Mouse (Mus musculus): ENCODE measurements around the gene Dip2a. TPM values are rescaled to one million over a fixed set of nuclear protein-coding genes. Genes with fewer than 3 reads are reported as not detected.

Dip2a gene
- polyA plus RNA-seq, 1 experiment from 2014 or later = 19.2 TPM

DNA sequence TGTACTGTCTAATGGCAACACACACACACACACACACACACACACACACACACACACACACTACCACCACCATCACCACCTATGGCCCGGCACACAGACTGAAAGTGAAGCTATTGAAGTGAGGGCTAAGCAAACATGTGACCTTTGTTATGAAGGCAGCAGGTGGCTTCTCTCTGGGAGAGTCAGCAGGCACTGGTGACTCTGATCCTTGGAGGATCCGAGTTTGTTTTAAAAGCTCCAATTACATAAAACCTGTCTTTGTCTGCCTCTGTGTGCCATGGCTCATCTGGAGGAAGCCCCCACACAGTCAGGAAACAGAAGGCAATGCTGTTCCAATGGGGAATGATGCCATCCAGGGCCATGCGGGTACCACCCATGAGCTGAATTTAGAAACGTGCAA lies 98.5 kb downstream of the Dip2a start:
- 54% methylated on average over 4 of the region's 4 CpGs for WGBS
- no peak overlapping the region for H3K4me2 ChIP-seq (ENCODE audit: low read length)

DNA sequence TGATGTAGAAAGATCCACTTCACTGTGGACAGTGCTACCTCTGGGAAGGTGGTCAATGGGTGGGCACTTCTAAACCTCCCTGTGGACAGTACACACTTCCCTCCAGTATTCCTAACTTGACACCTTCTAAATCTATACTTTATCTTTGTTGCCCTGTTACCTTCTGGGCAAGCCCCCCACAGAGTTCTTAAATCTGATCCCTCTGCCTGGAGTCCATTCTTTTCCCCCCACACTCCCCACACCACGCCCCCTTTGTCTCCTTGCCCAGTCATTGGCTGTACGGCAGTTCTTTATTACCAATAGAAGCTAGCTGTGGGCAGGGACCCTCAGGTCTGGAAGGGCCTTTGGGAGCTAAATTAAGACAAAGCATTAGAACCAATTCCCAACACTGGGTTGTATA lies 100.0 kb downstream of the Dip2a start:
- H3K4me3 ChIP-seq (ENCODE audit: low read depth, low read length) = no peak overlapping the region
- H3K9me3 ChIP-seq (replicated peaks; ENCODE audit: control insufficient read depth, low read length, poor library complexity, severe bottlenecking) = no peaks in the 10 kb centered on the region
- no peaks in the 10 kb centered on the region for H3K4me1 ChIP-seq (ENCODE audit: control insufficient read depth, insufficient read depth, low read length)
- H3K27me3 ChIP-seq (ENCODE audit: control insufficient read depth, insufficient read depth, low read depth, low read length) = no peaks in the 10 kb centered on the region
- ATAC-seq = no peak
- no peaks in the 10 kb centered on the region for H3K36me3 ChIP-seq (ENCODE audit: control insufficient read depth, insufficient read depth, low read length)
- no peak overlapping the region for H3K27ac ChIP-seq (ENCODE audit: low read length)
- H3K9ac ChIP-seq (ENCODE audit: low read depth, low read length) = no peak overlapping the region
- H3K4me2 ChIP-seq (ENCODE audit: low read length) = no peak overlapping the region
- 71% methylated on average over 2 of the region's 2 CpGs for WGBS

More for the DNA sequence above, 98.5 kb downstream of the Dip2a start:
- ATAC-seq = no peak
- H3K9me3 ChIP-seq (replicated peaks; ENCODE audit: control insufficient read depth, low read length, poor library complexity, severe bottlenecking) = no peaks in the 10 kb centered on the region
- no peaks in the 10 kb centered on the region for H3K36me3 ChIP-seq (ENCODE audit: control insufficient read depth, insufficient read depth, low read length)
- H3K27ac ChIP-seq (ENCODE audit: low read length) = no peak overlapping the region
- H3K9ac ChIP-seq (ENCODE audit: low read depth, low read length) = no peak overlapping the region
- H3K27me3 ChIP-seq (ENCODE audit: control insufficient read depth, insufficient read depth, low read depth, low read length) = no peaks in the 10 kb centered on the region
- H3K4me1 ChIP-seq (ENCODE audit: control insufficient read depth, insufficient read depth, low read length) = no peaks in the 10 kb centered on the region
- no peak overlapping the region for H3K4me3 ChIP-seq (ENCODE audit: low read depth, low read length)

DNA sequence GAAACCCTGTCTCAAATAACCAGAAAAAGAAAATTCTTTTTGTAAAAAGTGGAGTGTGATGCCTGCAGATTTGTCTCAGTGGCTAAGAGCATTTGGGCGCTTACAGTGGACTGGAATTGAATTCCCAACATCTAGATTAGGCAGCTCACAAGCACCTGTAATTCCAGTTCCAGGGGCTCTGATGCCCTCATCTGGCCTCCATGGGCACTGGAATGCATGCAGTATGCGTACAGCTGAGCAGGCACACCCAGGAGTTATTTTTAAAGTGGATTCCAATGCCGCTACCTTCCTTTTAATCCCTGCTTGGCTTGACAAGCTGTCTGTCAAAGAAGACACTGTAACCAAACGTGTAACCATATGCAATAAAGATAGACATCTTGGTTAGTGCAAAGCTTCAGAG lies 105.7 kb downstream of the Dip2a start:
- Histone ChIP-seq H3K9me3 (replicated peaks; ENCODE audit: control insufficient read depth, low read length, poor library complexity, severe bottlenecking) (no peaks in the 10 kb centered on the region), H3K27ac (ENCODE audit: low read length) (no peak overlapping the region), H3K4me3 (ENCODE audit: low read depth, low read length) (no peak overlapping the region), H3K27me3 (ENCODE audit: control insufficient read depth, insufficient read depth, low read depth, low read length) (no peaks in the 10 kb centered on the region), H3K4me1 (ENCODE audit: control insufficient read depth, insufficient read depth, low read length) (peaks cover 21% of the 10 kb centered on the region), H3K9ac (ENCODE audit: low read depth, low read length) (no peak overlapping the region), H3K36me3 (ENCODE audit: control insufficient read depth, insufficient read depth, low read length) (no peaks in the 10 kb centered on the region), H3K4me2 (ENCODE audit: low read length) (no peak overlapping the region)
- WGBS = 66% methylated on average over 4 of the region's 4 CpGs
- no peak for ATAC-seq

DNA sequence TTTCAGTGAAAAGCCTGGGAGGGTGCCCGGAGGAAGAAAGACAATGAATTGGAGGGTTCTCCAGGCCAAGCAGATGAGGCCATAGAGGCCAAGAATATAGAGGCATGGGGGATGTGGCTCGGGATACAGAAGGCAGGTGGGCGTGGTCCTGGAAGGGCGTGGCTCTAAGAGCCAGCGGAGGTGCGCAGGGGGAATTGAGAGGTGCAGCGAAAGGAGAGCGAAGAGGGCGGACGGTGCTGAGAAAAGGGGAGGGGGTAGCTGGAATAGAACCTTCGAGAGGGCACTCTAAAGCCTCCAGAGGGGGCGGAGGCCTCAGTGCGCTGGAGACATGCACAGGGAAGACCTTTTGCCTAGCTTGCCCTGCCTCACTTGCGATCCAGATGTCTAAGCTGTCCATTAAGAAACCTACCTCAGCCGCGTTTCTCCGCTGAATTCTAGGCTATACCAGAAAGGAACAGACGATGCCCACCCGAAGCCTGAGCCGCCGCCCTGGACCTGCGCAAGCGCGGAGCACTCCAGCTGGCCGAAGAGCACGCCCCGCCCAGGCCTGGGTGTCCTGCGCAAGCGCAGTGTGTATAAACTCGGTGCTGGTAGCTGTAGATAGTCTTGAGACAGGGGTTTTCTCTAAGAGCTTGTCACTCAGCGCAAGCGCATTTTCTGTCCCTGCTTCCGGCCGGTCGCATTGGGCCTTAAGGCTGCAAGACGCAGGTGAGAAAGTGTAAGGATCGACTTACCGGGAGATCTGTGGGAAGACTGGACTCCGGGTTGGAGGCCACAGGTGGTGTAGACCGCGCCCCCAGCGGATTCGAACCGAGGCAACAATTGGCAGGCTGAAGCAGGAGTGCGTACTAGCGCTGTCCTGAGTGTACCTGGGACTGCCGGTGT lies 107.5 kb downstream of the Dip2a start, which contains the start of gene Prmt2:
Gene Prmt2, minus strand, starts transcription at position 525 of the 885 bp plus-strand sequence.
- WGBS = under 1% methylated on average over 47 of the region's 47 CpGs

DNA sequence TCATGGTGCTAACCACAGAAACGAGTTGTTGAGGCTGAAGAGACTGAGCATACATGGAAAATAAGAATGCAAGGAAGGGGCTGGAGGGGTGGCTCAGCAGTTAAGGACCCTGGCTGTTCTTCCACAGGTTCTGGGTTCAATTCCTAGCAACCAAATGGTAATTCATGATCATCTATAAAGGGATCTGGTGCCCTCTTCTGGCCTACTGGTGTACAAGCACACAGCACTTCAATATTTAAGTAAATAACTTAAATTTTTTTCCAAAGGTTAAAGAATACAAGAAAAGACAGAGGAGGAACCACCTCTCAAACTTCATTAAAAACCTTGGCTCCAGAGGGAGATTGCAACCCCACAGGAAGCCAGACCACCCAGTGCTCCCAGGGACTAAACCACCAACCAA lies 115.5 kb downstream of the Dip2a start:
- WGBS = 82% methylated on average over 1 of the region's 1 CpGs
- no peak overlapping the region for H3K4me2 ChIP-seq (ENCODE audit: low read length)

More for the DNA sequence above, 107.5 kb downstream of the Dip2a start, which contains the start of gene Prmt2:
- Histone ChIP-seq H3K4me1 (ENCODE audit: control insufficient read depth, insufficient read depth, low read length) (peaks cover 26% of the 10 kb centered on the region), H3K4me2 (ENCODE audit: low read length) (peak within 1 kb of the TSS; percentile 75), H3K27ac (ENCODE audit: low read length) (peak within 1 kb of the TSS; percentile 93), H3K27me3 (ENCODE audit: control insufficient read depth, insufficient read depth, low read depth, low read length) (no peaks in the 10 kb centered on the region), H3K4me3 (ENCODE audit: low read depth, low read length) (peak within 1 kb of the TSS; percentile 57), H3K36me3 (ENCODE audit: control insufficient read depth, insufficient read depth, low read length) (no peaks in the 10 kb centered on the region), H3K9me3 (replicated peaks; ENCODE audit: control insufficient read depth, low read length, poor library complexity, severe bottlenecking) (no peaks in the 10 kb centered on the region), H3K9ac (ENCODE audit: low read depth, low read length) (peak within 1 kb of the TSS; percentile 73)
- ATAC-seq = peak; percentile 98

DNA sequence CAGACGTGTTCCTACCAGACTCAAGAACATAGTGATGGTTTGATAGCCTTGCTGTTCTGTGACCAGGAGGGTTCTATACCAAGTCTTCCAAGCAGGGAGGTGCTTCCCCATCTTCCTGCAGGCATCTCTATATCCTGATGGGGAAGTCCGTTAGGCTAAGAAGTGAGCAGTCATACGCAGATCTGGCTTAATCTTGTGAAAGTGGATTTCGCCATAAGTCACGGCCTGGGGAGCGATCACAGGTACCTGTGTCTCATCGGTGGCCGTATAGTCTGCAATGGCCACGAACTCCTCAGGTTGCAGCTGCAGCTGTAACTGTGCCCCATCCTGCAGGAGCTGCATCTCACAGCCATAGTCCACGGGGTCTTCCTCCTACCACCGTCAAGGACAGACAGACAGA lies 119.1 kb downstream of the Dip2a start:
- peaks cover 35% of the 10 kb centered on the region for H3K36me3 ChIP-seq (ENCODE audit: control insufficient read depth, insufficient read depth, low read length)
- H3K27me3 ChIP-seq (ENCODE audit: control insufficient read depth, insufficient read depth, low read depth, low read length) = no peaks in the 10 kb centered on the region
- no peak overlapping the region for H3K4me2 ChIP-seq (ENCODE audit: low read length)
- H3K27ac ChIP-seq (ENCODE audit: low read length) = no peak overlapping the region
- no peak for ATAC-seq
- no peaks in the 10 kb centered on the region for H3K4me1 ChIP-seq (ENCODE audit: control insufficient read depth, insufficient read depth, low read length)
- H3K9ac ChIP-seq (ENCODE audit: low read depth, low read length) = no peak overlapping the region
- H3K4me3 ChIP-seq (ENCODE audit: low read depth, low read length) = no peak overlapping the region
- WGBS = 93% methylated on average over 11 of the region's 11 CpGs
- H3K9me3 ChIP-seq (replicated peaks; ENCODE audit: control insufficient read depth, low read length, poor library complexity, severe bottlenecking) = no peaks in the 10 kb centered on the region

More for the DNA sequence above, 115.5 kb downstream of the Dip2a start:
- Histone ChIP-seq H3K27me3 (ENCODE audit: control insufficient read depth, insufficient read depth, low read depth, low read length) (no peaks in the 10 kb centered on the region), H3K27ac (ENCODE audit: low read length) (no peak overlapping the region), H3K4me1 (ENCODE audit: control insufficient read depth, insufficient read depth, low read length) (peaks cover 7% of the 10 kb centered on the region), H3K4me3 (ENCODE audit: low read depth, low read length) (no peak overlapping the region), H3K9ac (ENCODE audit: low read depth, low read length) (no peak overlapping the region), H3K36me3 (ENCODE audit: control insufficient read depth, insufficient read depth, low read length) (peaks cover 11% of the 10 kb centered on the region), H3K9me3 (replicated peaks; ENCODE audit: control insufficient read depth, low read length, poor library complexity, severe bottlenecking) (no peaks in the 10 kb centered on the region)
- no peak for ATAC-seq

DNA sequence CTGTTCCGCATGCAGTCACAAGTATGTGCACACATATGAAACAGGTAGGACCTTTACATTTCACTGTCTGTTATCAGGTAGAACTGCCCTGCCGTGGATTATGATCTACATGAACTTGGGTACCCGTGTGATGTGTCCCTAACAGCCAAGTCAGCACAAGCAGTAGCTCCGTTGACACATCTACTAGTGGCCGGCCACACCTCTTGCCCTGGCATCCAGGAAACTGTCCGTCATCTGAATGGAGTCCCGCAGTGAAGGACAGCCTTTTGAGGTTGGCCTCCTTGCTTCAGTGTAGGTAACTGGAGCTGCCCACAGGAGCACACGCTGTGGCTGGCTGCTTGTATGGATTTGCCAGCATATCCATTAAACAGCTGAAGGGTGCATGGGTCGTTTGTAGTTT lies 126.9 kb downstream of the Dip2a start:
- H3K4me2 ChIP-seq (ENCODE audit: low read length) = no peak overlapping the region
- WGBS = 89% methylated on average over 9 of the region's 9 CpGs

DNA sequence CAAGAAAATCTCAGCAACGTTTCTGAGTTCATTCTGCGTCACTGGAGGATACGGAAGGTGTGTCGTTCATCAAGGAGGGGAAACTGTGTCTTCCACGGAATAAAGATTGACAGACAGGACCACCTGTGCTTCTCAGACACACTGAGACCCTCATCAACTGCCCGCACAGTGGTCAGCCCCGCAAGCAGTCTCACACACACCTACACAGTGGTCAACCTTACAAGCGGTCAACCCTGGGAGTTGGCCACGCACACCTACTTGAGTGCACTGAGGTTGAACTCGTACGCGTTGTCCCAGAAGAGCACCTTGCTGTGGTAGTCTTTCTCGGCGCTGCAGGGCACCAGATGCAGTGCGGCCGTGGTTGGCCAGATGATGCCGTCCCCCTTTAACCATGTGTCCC lies 128.0 kb downstream of the Dip2a start:
- Histone ChIP-seq H3K4me1 (ENCODE audit: control insufficient read depth, insufficient read depth, low read length) (no peaks in the 10 kb centered on the region), H3K9me3 (replicated peaks; ENCODE audit: control insufficient read depth, low read length, poor library complexity, severe bottlenecking) (peaks cover 11% of the 10 kb centered on the region), H3K36me3 (ENCODE audit: control insufficient read depth, insufficient read depth, low read length) (peaks cover 76% of the 10 kb centered on the region), H3K4me3 (ENCODE audit: low read depth, low read length) (no peak overlapping the region), H3K27ac (ENCODE audit: low read length) (no peak overlapping the region), H3K4me2 (ENCODE audit: low read length) (no peak overlapping the region), H3K27me3 (ENCODE audit: control insufficient read depth, insufficient read depth, low read depth, low read length) (no peaks in the 10 kb centered on the region), H3K9ac (ENCODE audit: low read depth, low read length) (no peak overlapping the region)
- WGBS = 97% methylated on average over 17 of the region's 17 CpGs
- no peak for ATAC-seq

More for the DNA sequence above, 126.9 kb downstream of the Dip2a start:
- no peaks in the 10 kb centered on the region for H3K27me3 ChIP-seq (ENCODE audit: control insufficient read depth, insufficient read depth, low read depth, low read length)
- H3K9ac ChIP-seq (ENCODE audit: low read depth, low read length) = no peak overlapping the region
- H3K9me3 ChIP-seq (replicated peaks; ENCODE audit: control insufficient read depth, low read length, poor library complexity, severe bottlenecking) = peaks cover 11% of the 10 kb centered on the region
- no peak overlapping the region for H3K27ac ChIP-seq (ENCODE audit: low read length)
- no peak for ATAC-seq
- H3K4me3 ChIP-seq (ENCODE audit: low read depth, low read length) = no peak overlapping the region
- no peaks in the 10 kb centered on the region for H3K4me1 ChIP-seq (ENCODE audit: control insufficient read depth, insufficient read depth, low read length)
- peaks cover 74% of the 10 kb centered on the region for H3K36me3 ChIP-seq (ENCODE audit: control insufficient read depth, insufficient read depth, low read length)

DNA sequence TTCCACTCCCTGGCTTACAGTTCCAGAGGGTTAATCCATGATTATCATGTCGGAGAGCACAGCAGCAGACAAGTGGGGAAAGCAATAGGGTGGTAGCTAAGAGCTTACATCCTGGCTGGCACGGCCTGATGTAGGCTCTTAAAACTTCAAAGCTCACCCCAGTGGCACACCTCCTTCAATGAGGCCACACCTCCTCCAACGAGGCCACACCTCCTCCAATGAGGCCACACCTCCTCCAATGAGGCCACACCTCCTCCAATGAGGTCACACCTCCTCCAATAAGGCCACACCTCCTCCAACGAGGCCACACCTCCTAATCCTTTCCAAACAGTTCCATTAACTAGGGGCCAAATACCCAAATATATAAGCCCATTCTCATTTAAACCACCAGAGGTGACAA lies 130.9 kb downstream of the Dip2a start:
- H3K9me3 ChIP-seq (replicated peaks; ENCODE audit: control insufficient read depth, low read length, poor library complexity, severe bottlenecking) = peaks cover 11% of the 10 kb centered on the region
- 97% methylated on average over 4 of the region's 4 CpGs for WGBS
- no peak overlapping the region for H3K4me3 ChIP-seq (ENCODE audit: low read depth, low read length)
- H3K27ac ChIP-seq (ENCODE audit: low read length) = no peak overlapping the region
- no peak overlapping the region for H3K4me2 ChIP-seq (ENCODE audit: low read length)
- H3K9ac ChIP-seq (ENCODE audit: low read depth, low read length) = no peak overlapping the region
- ATAC-seq = no peak
- no peaks in the 10 kb centered on the region for H3K27me3 ChIP-seq (ENCODE audit: control insufficient read depth, insufficient read depth, low read depth, low read length)
- no peaks in the 10 kb centered on the region for H3K4me1 ChIP-seq (ENCODE audit: control insufficient read depth, insufficient read depth, low read length)
- peaks cover 73% of the 10 kb centered on the region for H3K36me3 ChIP-seq (ENCODE audit: control insufficient read depth, insufficient read depth, low read length)
